Mouse (Mus musculus) ZHBTc4 (cell line): ENCODE data around the gene Ccdc184.

ENCODE experiments used
- DNase-seq: peaks from one replicate; pipeline ENCODE4 v3.0.0-alpha.2; 2011; ENCODE audit warnings: low read depth, low spot score

Gene Ccdc184

GRCm38 (mm10) chr15:98155944-98156343, 11.0 kb upstream of the Ccdc184 start:
- DNase-seq: peak; percentile 86

GRCm38 (mm10) chr15:98157253-98157652, 9.7 kb upstream of the Ccdc184 start:
- DNase-seq: no peak

- DNase-seq: peak; percentile 24
Observed at GRCm38 (mm10) chr15:98161026-98161805, 5.7 kb upstream of the Ccdc184 start.

GRCm38 (mm10) chr15:98162561-98162960, 4.4 kb upstream of the Ccdc184 start:
- no peak for DNase-seq

GRCm38 (mm10) chr15:98165525-98165924, 1.4 kb upstream of the Ccdc184 start, which contains the start of gene Asb8:
Asb8 (minus strand) TSS chr15:98165625.
- no peak for DNase-seq

- peak; percentile 96 for DNase-seq
Observed at GRCm38 (mm10) chr15:98167645-98168621, 975 bp downstream of the Ccdc184 start.

GRCm38 (mm10) chr15:98168622-98169004, 1.7 kb downstream of the Ccdc184 start:
- peak; percentile 12 for DNase-seq

GRCm38 (mm10) chr15:98170365-98170764, 3.4 kb downstream of the Ccdc184 start:
- DNase-seq: peak; percentile 66

- DNase-seq: no peak
Observed at GRCm38 (mm10) chr15:98170917-98171316, 4.0 kb downstream of the Ccdc184 start.

- no peak for DNase-seq
Observed at GRCm38 (mm10) chr15:98172113-98172512, 5.2 kb downstream of the Ccdc184 start.

GRCm38 (mm10) chr15:98173821-98174220, 6.9 kb downstream of the Ccdc184 start:
- DNase-seq: peak; percentile 68

GRCm38 (mm10) chr15:98177320-98177719, 10.4 kb downstream of the Ccdc184 start:
- no peak for DNase-seq

- no peak for DNase-seq
Observed at GRCm38 (mm10) chr15:98180567-98181131, 13.7 kb downstream of the Ccdc184 start.

GRCm38 (mm10) chr15:98181132-98181711, 14.3 kb downstream of the Ccdc184 start:
- DNase-seq: peak; percentile 95

- DNase-seq: no peak
Observed at GRCm38 (mm10) chr15:98181856-98182570, 15.1 kb downstream of the Ccdc184 start.

- no peak for DNase-seq
Observed at GRCm38 (mm10) chr15:98184456-98184855, 17.5 kb downstream of the Ccdc184 start.

- DNase-seq: no peak
Observed at GRCm38 (mm10) chr15:98195442-98195841, 28.5 kb downstream of the Ccdc184 start, which contains the start of gene Olfr288. Olfr288 (minus strand) TSS chr15:98195542.

- DNase-seq: no peak
Observed at GRCm38 (mm10) chr15:98209676-98210075, 42.7 kb downstream of the Ccdc184 start.

- no peak for DNase-seq
Observed at GRCm38 (mm10) chr15:98213336-98213870, 46.4 kb downstream of the Ccdc184 start.

- peak; percentile 41 for DNase-seq
Observed at GRCm38 (mm10) chr15:98214130-98214529, 47.2 kb downstream of the Ccdc184 start.
